Mouse (Mus musculus) ES-CJ7 (cell line): ENCODE data around the gene BC030500.

Source experiments
- DNase-seq: peaks from one replicate; pipeline ENCODE4 v3.0.0; 2011; ENCODE audit warnings: low read depth, low spot score

The BC030500 gene

GRCm38 (mm10) chr8:58911677-58912076 is at the start of gene BC030500:
Gene BC030500 (plus strand): TSS chr8:58911755.
- DNase-seq, result peak; percentile 12

DNA sequence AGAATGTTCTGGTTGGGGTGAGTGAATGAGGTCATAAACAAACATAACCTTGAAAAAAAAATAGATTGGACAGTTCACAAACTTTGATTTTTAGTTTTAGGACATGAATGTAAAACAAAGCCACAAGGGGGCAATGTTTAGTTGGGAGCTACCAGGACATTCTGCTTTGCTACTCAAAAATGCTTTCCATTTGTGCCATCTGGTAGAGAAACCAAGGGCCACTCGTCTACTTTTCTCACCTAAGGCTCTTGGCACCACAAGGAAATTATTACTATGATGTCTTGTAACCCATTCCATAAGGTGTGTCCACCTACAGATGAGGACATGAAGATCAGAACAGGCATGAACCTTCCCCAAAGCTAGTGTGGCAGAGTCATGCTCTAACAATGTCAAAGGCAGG is 25.1 kb upstream of the BC030500 start:
- DNase-seq, result peak; percentile 17

GRCm38 (mm10) chr8:58890591-58890990 is 21.0 kb upstream of the BC030500 start:
- DNase-seq, result no peak

- no peak for DNase-seq
Measured at GRCm38 (mm10) chr8:58895960-58896359, 15.6 kb upstream of the BC030500 start.

DNA sequence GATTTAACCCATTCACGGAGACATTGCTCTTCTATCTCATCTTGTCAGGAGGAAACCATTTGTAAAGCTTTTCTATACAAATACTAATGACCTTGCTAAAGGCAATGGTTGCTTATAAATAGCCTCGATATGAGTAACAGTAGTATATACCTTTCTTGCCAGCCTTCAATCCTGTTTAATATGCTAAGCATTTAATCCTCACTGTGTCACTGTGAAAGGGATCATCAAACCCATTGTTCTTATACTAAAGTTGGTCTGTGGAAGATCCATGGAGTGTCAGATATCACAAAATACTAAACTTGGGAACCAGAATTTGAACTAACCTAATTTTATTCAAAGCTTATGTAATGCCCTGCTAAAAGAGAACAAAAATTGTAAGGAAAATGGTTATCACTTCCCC is 7.1 kb upstream of the BC030500 start:
- no peak for DNase-seq

- peak; percentile 26 for DNase-seq
Measured at GRCm38 (mm10) chr8:58912196-58912839, 763 bp downstream of the BC030500 start, which contains the start of gene Galntl6. Gene Galntl6 (minus strand): TSS chr8:58912640.

DNA sequence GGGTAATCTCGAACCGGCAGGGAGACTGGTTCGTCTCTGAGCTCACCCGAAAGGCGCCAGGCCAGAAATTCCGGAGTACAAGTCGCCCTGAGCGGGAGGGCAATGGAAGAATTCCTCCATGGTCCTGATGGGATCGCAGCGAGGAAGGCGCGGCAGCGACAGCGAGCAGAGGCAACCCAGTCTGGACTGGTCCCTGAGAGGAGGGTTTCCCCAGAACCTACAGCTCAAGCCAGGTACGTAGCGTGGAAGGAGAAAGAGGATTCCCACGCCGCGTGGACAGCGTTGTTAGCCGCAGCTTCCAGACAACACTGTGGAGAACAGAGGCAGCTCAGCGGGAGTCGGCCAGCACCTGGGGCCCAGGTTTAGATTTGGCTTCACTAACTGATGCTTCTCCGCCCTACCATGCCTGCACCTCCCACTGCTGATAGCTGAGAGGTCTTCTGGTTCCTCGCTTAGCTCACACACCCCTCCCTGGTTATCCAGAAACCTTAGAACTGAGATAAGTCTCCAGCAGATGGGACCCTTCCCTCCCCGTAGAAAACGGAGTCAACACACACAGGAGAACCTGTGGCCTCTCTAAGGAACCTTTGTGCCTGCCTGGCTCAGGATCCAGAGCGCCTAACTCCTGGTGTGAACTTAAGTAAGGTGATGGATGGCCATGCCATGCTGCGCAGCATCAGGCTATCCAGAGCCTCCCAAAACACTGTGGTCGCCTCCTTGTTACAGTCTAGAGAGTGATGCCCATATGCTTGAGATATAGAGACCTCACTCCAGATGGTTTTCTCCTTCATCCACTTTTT is 1.5 kb downstream of the BC030500 start:
- DNase-seq, result peak; percentile 25

DNA sequence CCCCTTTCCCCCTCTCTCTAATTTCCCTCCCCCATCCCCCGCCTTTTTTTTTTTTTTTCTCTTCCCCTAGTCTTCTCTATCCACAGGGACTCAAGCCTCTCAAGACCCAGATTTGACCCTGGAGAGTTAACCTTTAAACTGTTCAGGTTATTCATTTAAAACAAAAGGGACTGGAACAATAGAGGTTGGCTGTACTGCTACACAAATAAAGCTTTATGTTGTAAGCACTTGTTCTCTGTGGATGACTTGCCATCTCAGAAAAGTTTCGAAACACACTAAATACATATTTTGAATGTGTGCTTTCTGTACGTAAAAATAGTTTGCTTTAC is 2.0 kb downstream of the BC030500 start:
- peak; percentile 26 for DNase-seq

DNA sequence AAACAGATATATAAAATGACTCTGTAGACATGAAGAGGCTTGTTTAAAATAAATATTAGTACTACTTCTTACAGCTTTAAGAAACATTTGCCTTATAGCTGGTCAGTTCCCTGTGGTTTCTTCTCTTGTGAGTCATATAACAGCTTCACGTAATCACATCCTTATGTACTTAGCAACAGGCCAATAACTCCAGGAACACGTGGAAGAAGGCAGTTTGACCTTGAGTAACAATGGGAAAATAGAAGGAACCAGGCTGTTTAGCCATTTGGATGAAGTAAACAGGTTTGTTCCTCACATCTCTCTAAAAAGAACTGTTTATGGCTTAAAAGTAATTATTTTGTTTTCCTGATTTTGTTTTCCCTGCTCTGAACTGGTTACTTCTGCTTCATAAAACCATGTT is 3.6 kb downstream of the BC030500 start:
- DNase-seq, result no peak

GRCm38 (mm10) chr8:58931066-58931465 is 19.5 kb downstream of the BC030500 start:
- no peak for DNase-seq

GRCm38 (mm10) chr8:58943773-58944172 is 32.2 kb downstream of the BC030500 start:
- no peak for DNase-seq

DNA sequence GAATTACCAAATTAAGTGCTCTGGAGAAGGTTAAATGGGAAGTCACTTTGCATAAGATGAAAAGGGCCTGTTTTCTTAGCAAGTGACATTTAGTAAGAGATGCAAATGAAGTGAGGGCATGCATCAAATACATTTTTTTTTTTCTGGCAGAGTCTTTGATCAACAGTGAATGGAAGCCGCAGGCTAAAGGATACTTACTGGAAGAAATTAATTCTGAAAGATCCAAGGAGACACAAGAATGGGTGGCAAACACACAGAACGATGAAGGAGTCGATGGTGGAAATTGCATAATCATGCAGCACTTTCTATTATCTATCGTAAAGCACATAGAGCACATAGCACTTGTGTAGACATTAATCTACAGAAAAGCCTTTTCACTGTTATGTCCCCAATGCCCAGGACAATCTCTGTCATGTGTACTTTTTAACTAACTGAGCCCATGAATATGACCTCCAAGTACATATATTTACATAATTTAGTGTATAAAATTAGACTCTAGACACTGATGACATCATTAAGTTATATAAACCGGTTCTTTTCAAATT is 45.7 kb downstream of the BC030500 start:
- no peak for DNase-seq
